Mouse (Mus musculus) urinary bladder, postnatal 36 days (tissue): ENCODE data around the gene Sf3a3.

ENCODE experiments used
- DNase-seq, 2 experiments: peaks; one replicate each; pipeline ENCODE4 v3.0.0; 2022; ENCODE audit warnings: low spot score in 2 of 2, mixed read lengths in 1 of 2

Sf3a3 gene

DNA sequence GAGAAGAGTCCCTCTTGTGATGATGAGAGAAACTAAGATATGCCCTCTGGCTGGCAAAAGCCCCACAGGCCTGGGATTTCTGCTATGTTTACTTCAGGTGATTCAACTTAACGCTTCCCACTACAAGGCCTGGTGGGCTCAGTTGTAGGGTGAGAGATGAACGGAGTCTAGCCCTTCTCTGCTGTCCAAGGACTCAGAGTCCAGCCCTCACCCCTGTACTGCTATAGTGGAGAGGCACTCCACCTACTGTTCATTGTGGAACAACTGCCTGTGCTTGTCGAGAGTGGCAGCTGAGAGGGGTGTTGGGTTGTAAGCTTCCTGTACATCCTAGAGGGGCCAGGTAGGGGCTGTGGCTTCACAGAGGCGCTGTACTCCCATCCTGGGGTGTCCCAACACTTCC, 23.4 kb downstream of the Sf3a3 start:
- DNase-seq: no peak

- DNase-seq: no peak
These were observed 24.2 kb downstream of the Sf3a3 start for GRCm38 (mm10) chr4:124738783-124739182.

- DNase-seq: peak; percentile 76 to 78
These were observed 27.1 kb downstream of the Sf3a3 start, which contains the start of gene Inpp5b for GRCm38 (mm10) chr4:124741376-124742343. Gene Inpp5b, plus strand, starts transcription at chr4:124741850.

- DNase-seq: no peak
These were observed 28.3 kb downstream of the Sf3a3 start for GRCm38 (mm10) chr4:124742839-124743238.

DNA sequence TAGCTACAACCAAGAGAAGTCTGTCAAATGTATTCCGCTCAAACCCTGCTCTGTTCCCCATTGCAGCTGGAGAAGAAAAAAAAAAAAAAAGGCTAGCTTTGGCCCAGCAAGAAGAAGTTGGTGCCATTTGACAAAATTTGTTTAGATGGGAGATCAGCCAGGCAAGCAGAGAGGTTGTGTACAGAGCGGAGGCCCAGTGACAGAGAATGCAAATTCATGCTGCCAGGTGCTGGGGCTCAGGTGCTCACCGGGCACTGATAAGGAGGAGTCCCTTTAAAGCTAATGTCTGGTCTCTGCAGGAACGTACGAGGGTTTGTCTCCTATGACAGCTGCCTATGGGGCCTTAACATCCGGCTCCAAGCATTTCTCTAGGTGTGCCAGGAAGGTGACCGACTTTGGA, 32.0 kb downstream of the Sf3a3 start:
- DNase-seq: no peak

DNA sequence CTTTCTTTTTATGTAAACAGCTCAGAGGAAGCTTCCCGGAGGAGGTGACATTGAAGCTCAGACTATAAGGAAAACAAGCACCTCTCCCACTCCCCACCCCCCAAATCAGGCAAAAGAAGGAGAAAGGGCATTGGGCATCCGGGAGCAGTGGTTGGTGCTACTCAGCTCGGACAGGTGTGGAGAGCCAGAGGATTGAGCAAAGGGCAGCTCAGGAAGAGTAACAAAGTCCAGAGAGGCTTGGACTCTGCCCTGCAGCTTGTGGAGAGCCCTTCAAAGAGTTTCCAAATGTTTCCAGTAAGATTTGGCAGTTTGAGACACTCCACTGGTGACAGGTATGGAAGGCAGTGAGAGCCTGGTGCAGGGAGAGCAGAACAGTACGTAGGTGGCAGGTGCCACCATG, 33.3 kb downstream of the Sf3a3 start:
- DNase-seq: no peak

- DNase-seq: peak; percentile 98 to 99
These were observed 37.0 kb downstream of the Sf3a3 start for GRCm38 (mm10) chr4:124751300-124752250.

- no peak for DNase-seq
These were observed 38.0 kb downstream of the Sf3a3 start for GRCm38 (mm10) chr4:124752281-124753199.

GRCm38 (mm10) chr4:124755526-124755925, 41.0 kb downstream of the Sf3a3 start:
- no peak for DNase-seq

GRCm38 (mm10) chr4:124759305-124759811, 44.8 kb downstream of the Sf3a3 start:
- no peak for DNase-seq

DNA sequence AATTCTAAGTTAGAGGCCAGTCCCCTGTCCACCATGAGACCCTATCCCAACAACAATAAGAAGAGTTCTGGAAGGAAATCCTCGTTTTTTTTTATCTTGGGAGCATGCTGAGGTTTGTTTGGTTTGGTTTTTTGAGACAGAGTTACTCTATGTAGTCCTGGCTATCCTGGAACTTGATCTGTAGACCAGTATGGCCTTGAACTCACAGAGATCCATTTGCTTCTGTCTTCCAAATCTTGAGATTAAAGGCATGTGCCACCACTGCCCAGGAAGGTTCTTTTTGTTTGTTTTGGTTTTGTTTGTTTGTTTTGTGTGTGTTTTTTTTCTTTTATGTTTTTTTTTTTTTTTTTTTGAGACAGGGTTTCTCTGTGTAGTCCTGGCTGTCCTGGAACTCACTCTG, 46.6 kb downstream of the Sf3a3 start:
- DNase-seq: no peak

GRCm38 (mm10) chr4:124762858-124763452, 48.4 kb downstream of the Sf3a3 start:
- no peak for DNase-seq

GRCm38 (mm10) chr4:124765802-124766565, 51.4 kb downstream of the Sf3a3 start:
- DNase-seq: no peak

DNA sequence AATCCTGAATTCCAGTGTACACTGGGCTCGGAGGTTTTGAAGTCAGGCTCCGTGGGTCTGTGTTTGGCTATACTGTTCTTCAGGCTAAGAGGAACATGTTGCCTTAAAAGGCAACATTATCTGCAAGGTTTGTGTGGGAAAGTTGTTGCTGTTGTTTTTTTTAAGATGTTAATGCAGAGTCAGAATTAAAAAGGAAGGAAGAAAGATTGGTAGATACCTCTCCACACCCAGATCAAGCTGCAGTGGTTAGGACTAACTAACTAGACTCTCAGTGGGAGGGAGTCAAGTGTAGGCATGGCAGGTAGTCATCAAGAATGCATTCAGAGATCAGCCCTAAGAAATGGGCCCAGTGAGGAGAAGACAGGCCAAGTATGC, 52.0 kb downstream of the Sf3a3 start:
- DNase-seq: no peak

DNA sequence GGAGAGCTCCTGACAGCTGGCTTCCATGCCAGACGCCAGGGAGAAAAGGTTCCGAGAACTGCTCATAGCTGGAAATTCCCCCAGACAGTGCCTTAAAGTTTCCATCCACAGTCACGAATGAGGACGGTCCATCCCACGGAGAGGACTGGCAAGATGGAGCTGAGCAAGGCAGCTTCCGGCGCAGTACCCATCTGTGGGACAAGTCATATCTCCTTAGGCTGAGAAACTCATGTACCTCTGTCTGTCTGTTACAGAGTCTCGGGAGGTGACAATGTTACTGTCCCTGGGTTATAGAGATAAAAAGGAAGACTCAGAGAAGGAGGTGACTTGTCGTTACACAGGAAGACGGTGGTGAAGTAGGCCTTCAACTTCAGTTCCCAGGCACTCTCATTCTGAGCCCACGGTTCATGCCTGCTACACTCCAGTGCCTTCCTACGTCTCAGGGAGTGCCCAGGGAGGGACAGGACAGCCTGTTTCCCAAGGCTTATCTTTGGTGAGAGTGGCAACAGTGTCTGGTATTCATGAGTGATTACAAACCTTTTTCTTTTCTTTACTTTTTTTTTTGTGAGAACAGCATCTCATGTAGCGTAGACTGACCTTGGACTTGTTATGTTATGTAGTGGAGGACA, 54.5 kb downstream of the Sf3a3 start:
- no peak for DNase-seq

GRCm38 (mm10) chr4:124770624-124771023, 56.0 kb downstream of the Sf3a3 start:
- DNase-seq: peak; percentile 18 to 33

GRCm38 (mm10) chr4:124772125-124772524, 57.5 kb downstream of the Sf3a3 start:
- no peak for DNase-seq

- DNase-seq: no peak
These were observed 58.9 kb downstream of the Sf3a3 start for GRCm38 (mm10) chr4:124773449-124773848.

DNA sequence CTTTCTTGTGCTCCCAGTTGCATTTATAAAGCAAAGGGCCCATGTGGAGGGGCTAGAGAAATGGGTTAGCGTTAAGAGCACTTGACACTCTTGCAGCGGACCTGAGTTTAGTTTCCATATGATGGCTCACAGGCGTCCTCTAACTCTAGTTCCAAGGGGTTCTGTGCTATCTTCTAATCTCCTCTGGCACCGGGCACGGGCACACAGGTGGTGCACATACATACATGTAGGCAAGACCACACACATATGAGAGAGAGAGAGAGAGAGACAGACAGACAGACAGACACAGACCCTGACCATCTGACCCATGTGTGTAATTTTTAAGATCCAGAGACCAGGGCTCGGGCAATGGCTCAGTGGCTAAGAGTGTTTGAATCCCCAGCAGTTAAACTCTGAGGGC, 59.4 kb downstream of the Sf3a3 start:
- no peak for DNase-seq
